Mouse (Mus musculus) neural tube, embryonic 13.5 days (tissue): ENCODE results near the gene Xrcc1. TPM values are rescaled to one million over a fixed set of nuclear protein-coding genes. Genes with fewer than 3 reads are reported as not detected.

ENCODE experiments used
- ATAC-seq: fragments of 200-750 bp; cut with Nextera tagmentation; 2 replicates; pipeline ENCODE4 v1.8.0; 2017; ENCODE audit warnings: low read depth, mild to moderate bottlenecking, moderate TSS enrichment, moderate library complexity
- H3K27ac ChIP-seq: fragments of 300-500 bp; sonication (generic); replicated peaks from 2 replicates; pipeline ENCODE4 v1.5.1; 2015; ENCODE audit warnings: moderate library complexity, mild to moderate bottlenecking, inconsistent platforms
- H3K27me3 ChIP-seq: fragments of 300-500 bp; sonication (generic); 2 replicates; pipeline ENCODE4 v1.6.1; 2015; ENCODE audit warnings: mild to moderate bottlenecking, inconsistent platforms
- H3K36me3 ChIP-seq: fragments of 300-500 bp; sonication (generic); 2 replicates; pipeline ENCODE4 v1.6.1; 2015; ENCODE audit warnings: mild to moderate bottlenecking, inconsistent platforms
- H3K4me1 ChIP-seq: fragments of 300-500 bp; sonication (generic); replicated peaks from 2 replicates; pipeline ENCODE4 v1.6.1; 2015; ENCODE audit warnings: inconsistent platforms
- H3K4me2 ChIP-seq: fragments of 300-500 bp; sonication (generic); 2 replicates; pipeline ENCODE4 v1.6.1; 2015; ENCODE audit warnings: inconsistent platforms, mild to moderate bottlenecking, moderate library complexity
- H3K4me3 ChIP-seq: fragments of 300-500 bp; sonication (generic); 2 replicates; pipeline ENCODE4 v1.5.1; 2015; ENCODE audit warnings: mild to moderate bottlenecking, inconsistent platforms
- H3K9ac ChIP-seq: fragments of 300-500 bp; sonication (generic); 2 replicates; pipeline ENCODE4 v1.6.1; 2015; ENCODE audit warnings: moderate library complexity, mild to moderate bottlenecking, inconsistent platforms
- H3K9me3 ChIP-seq: fragments of 300-500 bp; sonication (generic); 2 replicates; pipeline ENCODE4 v1.6.1; 2016; ENCODE audit warnings: inconsistent platforms
- WGBS: fragments of 180-500 bp; shearing (Covaris S2); methylation state at CpG from one replicate; pipeline ENCODE4 v1.1.7; 2015; 5-methylcytosine and 5-hydroxymethylcytosine counted together
- polyA plus RNA-seq: library from polyadenylated mRNA; unstranded; fragments of >200 nt; fragmentation: Nextera tagmentation; extraction: Ambion mirVana; gene quantifications from 2 replicates; pipeline ENCODE4 v1.2.1, GENCODE M21; 2015

Xrcc1 gene
- polyA plus RNA-seq, 1 experiment from 2014 or later: 66.3 TPM

DNA sequence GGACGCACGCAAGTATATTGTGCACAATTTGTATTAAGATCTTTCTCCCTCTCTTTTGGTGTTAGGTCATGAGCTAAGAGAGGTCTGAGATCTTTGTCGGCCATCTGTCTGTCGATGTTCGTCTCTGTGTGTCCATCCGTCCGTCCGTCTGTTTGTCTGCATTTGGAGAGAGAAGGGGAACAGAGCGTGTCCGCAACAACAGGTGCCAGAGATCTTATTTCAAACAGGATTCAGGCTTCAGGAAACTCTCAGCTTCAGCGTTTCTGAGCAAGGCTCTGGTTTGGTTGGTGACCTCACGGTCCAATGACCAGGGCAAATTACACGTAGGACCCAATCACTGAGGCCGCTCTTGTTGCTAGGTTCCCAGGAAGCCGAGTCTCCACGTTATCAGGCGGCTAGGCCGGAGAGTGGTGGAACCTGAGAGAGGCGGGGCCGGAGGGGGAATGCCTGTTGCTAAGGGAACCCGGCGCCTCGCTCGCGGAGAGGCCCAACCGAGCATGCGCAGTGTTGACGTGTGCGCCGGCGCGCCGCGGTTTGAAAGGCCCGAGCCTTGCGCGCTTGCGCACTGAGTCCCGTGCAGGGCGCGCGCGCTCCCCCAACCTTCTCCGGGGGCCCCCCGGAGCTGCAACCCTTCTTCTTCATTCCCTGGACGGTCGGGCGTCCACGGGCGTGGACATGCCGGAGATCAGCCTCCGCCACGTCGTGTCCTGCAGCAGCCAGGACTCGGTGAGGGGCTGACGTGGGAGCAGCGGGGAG lies 723 bp downstream of the Xrcc1 start:
- Histone ChIP-seq H3K4me1 (peaks cover 15% of the 10 kb centered on the region), H3K4me3 (peak overlapping the region; percentile 84), H3K27me3 (no peaks in the 10 kb centered on the region), H3K9me3 (no peaks in the 10 kb centered on the region), H3K27ac (peak overlapping the region; percentile 64), H3K36me3 (peaks cover 31% of the 10 kb centered on the region), H3K9ac (peak overlapping the region; percentile 89), H3K4me2 (peak overlapping the region; percentile 69)
- peak; percentile 97 for ATAC-seq
- WGBS: 1% methylated on average over 57 of the region's 57 CpGs

DNA sequence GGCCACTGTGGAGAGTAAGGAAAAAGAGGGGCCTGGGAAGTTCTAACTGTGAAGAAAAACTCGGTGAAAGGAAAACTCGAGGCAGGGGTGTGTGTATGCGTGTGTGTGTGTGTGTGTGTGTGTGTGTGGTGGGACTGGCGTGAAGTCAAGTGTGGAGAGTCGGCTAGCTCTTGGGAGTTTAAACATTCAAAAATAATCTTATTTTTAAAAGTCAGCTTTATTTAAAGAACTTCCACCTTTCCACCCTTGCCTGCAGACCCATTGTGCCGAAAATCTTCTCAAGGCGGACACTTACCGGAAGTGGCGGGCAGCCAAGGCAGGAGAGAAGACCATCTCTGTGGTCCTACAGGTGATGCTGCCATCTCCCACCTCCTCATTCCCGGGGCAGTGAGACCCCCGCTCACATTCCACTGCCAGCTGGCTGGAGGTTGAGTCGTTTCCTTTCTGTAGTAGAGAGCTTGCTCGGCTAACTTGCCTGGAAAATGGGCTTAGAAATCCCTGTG lies 1.5 kb downstream of the Xrcc1 start:
- H3K27ac ChIP-seq: peak overlapping the region; percentile 64
- peak overlapping the region; percentile 89 for H3K9ac ChIP-seq
- peak overlapping the region; percentile 69 for H3K4me2 ChIP-seq
- peak overlapping the region; percentile 84 for H3K4me3 ChIP-seq
- no peaks in the 10 kb centered on the region for H3K9me3 ChIP-seq
- 34% methylated on average over 13 of the region's 13 CpGs for WGBS
- peak; percentile 30; the same call in 1 of the 2 replicates for ATAC-seq
- H3K27me3 ChIP-seq: no peaks in the 10 kb centered on the region
- H3K4me1 ChIP-seq: peaks cover 15% of the 10 kb centered on the region
- peaks cover 38% of the 10 kb centered on the region for H3K36me3 ChIP-seq

DNA sequence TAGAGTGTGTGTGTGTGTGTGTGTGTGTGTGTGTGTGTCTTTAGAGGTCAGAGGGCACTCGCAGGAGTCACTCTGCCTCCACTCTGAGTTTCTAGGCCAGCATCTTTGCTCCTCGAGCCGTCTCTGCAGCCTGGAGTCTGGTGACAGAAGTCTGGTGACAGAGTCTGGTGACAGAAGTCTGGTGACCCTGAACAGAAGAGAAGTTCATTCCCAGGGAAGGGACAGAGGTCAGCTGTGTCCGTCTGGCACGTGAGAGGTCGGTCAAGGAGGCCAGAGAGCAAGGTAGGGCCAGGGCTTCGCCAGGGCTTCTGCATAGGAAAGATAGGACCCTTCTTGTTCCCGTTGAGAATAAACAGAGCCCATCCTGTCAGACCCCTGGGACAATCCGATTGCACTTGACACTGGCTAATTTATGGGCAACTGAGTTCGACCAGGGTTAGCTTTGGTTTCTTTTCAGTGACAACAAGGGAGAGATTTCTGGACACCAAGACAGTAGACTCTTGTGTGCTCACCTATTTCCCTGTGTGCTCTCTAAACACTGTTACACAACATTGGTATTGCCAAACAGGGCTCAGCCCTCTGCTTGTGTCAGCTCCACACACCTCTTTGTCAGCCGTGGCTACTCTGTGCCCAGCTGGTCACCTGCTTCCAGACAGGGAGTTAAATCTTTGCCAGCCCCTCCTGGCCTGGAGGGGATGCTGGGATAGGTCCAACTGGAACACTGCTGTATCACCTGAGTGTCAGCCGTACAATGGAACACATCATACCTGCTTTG lies 6.1 kb downstream of the Xrcc1 start:
- Histone ChIP-seq H3K9me3 (no peaks in the 10 kb centered on the region), H3K36me3 (peaks cover 65% of the 10 kb centered on the region), H3K4me2 (no peak overlapping the region), H3K4me3 (no peak overlapping the region), H3K4me1 (peaks cover 9% of the 10 kb centered on the region), H3K27me3 (no peaks in the 10 kb centered on the region), H3K27ac (no peak overlapping the region), H3K9ac (no peak overlapping the region)
- ATAC-seq: no peak
- 80% methylated on average over 12 of the region's 12 CpGs for WGBS

DNA sequence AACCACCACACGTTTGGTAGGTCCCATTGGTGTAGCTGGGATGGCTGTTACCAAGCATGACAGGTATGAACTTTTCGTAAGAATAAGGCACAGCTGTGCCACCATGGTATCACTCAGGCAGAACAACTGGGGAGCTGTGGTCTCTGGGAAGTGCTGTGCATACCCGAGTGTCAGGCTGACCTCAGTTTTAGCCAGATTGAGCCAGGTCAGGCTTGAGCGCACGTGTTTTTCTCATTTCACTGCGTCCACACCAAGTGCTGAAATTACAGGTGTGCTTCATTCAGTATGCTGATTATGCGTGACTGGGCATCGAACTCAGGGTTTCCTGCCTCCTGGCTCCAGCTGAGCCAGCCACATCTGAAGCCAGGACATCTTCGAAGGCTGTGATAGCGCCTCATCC lies 9.7 kb downstream of the Xrcc1 start:
- WGBS: 92% methylated on average over 10 of the region's 10 CpGs
- no peak for ATAC-seq
- H3K4me1 ChIP-seq: no peaks in the 10 kb centered on the region
- H3K4me3 ChIP-seq: no peak overlapping the region
- no peaks in the 10 kb centered on the region for H3K9me3 ChIP-seq
- no peaks in the 10 kb centered on the region for H3K27me3 ChIP-seq
- peaks cover 55% of the 10 kb centered on the region for H3K36me3 ChIP-seq
- H3K27ac ChIP-seq: no peak overlapping the region
- H3K4me2 ChIP-seq: no peak overlapping the region
- H3K9ac ChIP-seq: no peak overlapping the region

DNA sequence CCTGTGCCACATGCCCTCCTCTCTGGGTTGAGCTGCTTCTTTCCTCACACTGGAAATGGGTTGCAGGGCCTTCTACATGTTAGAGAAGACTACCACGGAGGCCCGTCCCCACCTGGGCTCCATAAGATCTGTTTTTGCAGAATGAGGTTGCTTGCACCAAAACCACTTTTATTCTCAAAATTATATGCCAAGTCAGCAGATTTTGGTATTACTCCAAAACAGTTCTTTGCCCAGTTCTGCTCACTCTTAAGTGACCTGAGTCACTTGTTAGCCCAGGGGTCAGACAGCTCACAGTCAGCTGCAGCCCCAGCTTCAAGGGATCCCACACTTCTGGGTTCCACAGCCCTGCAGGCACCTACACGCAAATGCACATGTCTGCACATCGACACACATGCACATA lies 15.4 kb downstream of the Xrcc1 start:
- Histone ChIP-seq H3K4me2 (no peak overlapping the region), H3K36me3 (peaks cover 41% of the 10 kb centered on the region), H3K4me1 (no peaks in the 10 kb centered on the region), H3K4me3 (no peak overlapping the region), H3K9me3 (no peaks in the 10 kb centered on the region), H3K27me3 (no peaks in the 10 kb centered on the region), H3K27ac (no peak overlapping the region), H3K9ac (no peak overlapping the region)
- 93% methylated on average over 4 of the region's 4 CpGs for WGBS
- ATAC-seq: no peak

DNA sequence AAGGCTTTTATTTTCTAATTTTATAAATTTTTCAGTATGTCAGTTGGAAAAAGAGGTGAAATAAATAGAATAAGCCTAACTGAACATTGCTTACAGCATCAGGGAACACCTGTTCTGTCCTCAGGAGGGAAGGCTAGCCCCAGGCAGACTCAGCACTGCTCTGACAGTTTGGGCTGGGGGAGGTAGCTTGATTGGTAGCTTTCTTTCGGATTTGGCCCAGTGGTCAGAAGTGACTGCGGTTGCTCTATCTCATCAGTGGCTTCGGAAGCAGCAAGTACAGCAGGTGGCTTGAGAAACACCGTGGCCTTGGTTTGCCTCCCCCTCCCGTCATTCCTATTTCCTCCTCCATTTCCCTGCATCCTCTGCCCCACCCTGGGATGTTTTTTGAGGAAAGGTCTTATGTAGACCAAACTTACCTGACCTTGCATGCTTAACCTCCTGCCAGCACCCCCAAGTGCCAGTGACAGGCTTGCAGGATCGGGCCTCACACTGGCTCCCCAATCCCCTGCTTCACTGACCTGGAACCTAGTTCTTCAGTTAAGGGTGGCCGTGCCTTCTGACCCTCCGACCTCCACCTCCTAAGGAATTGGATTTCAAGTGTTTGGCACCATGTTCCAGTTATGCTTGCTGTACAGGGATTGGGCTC lies 17.2 kb downstream of the Xrcc1 start:
- H3K27me3 ChIP-seq: no peaks in the 10 kb centered on the region
- H3K4me1 ChIP-seq: no peaks in the 10 kb centered on the region
- H3K27ac ChIP-seq: no peak overlapping the region
- H3K9me3 ChIP-seq: no peaks in the 10 kb centered on the region
- H3K4me2 ChIP-seq: no peak overlapping the region
- no peak for ATAC-seq
- H3K9ac ChIP-seq: no peak overlapping the region
- 92% methylated on average over 8 of the region's 8 CpGs for whole genome bisulfite sequencing
- H3K4me3 ChIP-seq: no peak overlapping the region
- H3K36me3 ChIP-seq: peaks cover 56% of the 10 kb centered on the region

DNA sequence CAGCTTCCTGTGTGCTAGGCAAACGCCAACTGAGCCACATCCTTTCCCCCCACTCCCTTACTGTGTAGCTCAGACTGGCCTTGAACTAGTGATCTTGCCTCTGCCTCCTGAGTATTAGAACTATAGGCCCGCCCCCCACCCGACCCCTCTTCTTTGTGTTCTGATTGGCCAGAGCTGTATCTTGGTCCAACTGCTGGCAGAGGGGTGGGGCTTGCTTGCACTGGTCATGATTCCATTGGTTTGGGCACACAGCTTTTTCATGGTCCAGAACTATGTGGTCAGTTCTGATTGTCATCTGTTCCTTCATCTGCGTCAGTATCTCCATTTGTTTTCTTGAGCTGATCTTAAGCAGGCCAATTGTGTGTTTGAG lies 17.7 kb downstream of the Xrcc1 start:
- H3K27me3 ChIP-seq: no peaks in the 10 kb centered on the region
- H3K36me3 ChIP-seq: peaks cover 61% of the 10 kb centered on the region
- no peaks in the 10 kb centered on the region for H3K4me1 ChIP-seq
- no peak overlapping the region for H3K9ac ChIP-seq
- no peak for ATAC-seq
- WGBS: 89% methylated on average over 4 of the region's 4 CpGs
- H3K27ac ChIP-seq: no peak overlapping the region
- no peaks in the 10 kb centered on the region for H3K9me3 ChIP-seq
- H3K4me2 ChIP-seq: no peak overlapping the region
- H3K4me3 ChIP-seq: no peak overlapping the region

DNA sequence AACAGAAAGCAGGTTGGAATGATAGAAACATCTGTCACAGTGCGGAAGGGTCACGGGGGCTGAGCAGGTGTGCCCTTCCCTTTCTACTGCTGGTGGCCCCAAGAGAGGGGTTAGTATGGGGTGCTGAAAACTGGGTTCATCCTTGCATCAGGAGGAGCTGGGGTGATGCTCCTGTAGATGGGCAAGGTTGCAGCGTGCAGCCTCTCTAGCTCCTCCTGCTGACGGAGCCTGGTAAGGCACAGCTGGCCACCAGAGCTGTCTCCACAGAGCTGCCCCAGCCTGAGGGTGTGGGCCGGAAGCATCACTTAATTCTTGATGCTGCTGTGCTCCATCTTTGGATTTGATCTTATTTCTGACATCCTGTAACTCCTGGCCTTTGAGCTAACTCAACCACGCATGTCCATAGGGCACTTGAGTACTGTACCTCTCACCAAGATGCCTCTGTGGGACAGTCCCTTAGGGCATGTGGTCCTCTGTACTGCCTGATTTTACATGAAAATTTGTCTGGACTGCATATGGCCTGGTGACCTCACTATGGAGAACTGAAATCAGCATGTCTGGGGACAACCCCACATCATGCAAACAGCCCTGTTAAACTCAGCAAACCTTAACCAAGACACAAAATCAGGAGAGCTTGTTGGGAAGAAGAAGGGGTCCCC lies 18.6 kb downstream of the Xrcc1 start:
- ATAC-seq: peak; percentile 37; the same call in 1 of the 2 replicates
- H3K27me3 ChIP-seq: no peaks in the 10 kb centered on the region
- H3K4me1 ChIP-seq: no peaks in the 10 kb centered on the region

DNA sequence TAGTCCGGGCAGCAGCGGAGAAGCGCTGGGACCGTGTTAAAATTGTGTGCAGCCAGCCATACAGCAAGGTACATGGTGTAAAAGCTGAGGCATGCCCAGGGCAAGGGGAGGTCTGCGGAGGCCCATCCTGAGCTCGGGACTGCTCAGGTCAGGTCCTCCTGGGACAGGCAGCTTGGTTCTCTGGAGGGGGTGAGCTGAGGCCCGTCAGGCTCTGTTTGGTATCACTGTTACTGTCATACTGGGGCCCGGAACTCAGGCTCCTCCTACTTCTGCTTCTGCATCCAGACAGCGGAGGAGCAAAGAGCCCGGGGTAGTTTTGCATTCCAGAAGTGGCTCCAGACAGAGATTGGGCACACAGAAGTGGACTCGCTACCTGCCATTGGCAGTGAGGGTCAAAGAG lies 19.5 kb downstream of the Xrcc1 start:
- Histone ChIP-seq H3K27me3 (no peaks in the 10 kb centered on the region), H3K4me3 (no peak overlapping the region), H3K4me2 (no peak overlapping the region), H3K9me3 (no peaks in the 10 kb centered on the region), H3K9ac (no peak overlapping the region), H3K36me3 (peaks cover 66% of the 10 kb centered on the region), H3K4me1 (no peaks in the 10 kb centered on the region), H3K27ac (no peak overlapping the region)
- no peak for ATAC-seq
- WGBS: 97% methylated on average over 11 of the region's 11 CpGs

More for the DNA sequence above, 18.6 kb downstream of the Xrcc1 start:
- H3K36me3 ChIP-seq: peaks cover 66% of the 10 kb centered on the region
- H3K27ac ChIP-seq: no peak overlapping the region
- H3K9ac ChIP-seq: no peak overlapping the region
- no peak overlapping the region for H3K4me2 ChIP-seq
- WGBS: 59% methylated on average over 6 of the region's 6 CpGs
- no peak overlapping the region for H3K4me3 ChIP-seq
- H3K9me3 ChIP-seq: no peaks in the 10 kb centered on the region

DNA sequence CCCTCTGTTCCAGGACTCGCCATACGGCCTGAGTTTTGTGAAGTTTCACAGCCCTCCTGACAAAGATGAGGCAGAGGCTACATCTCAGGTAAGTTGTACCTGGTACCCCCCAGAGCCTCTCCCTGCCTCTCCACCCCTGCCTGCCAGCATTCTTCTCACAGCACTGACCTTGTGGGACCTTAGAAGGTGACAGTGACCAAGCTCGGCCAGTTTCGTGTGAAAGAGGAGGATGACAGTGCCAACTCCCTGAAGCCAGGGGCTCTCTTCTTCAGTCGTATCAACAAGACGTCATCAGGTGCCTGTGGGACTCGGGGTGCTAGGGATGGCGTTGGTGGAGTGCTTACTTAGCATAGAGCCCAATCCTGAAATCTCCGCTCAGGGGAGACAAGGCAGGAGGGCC lies 20.1 kb downstream of the Xrcc1 start:
- H3K9ac ChIP-seq: no peak overlapping the region
- H3K4me3 ChIP-seq: no peak overlapping the region
- H3K36me3 ChIP-seq: peaks cover 66% of the 10 kb centered on the region
- H3K4me1 ChIP-seq: no peaks in the 10 kb centered on the region
- WGBS: 93% methylated on average over 9 of the region's 9 CpGs
- no peaks in the 10 kb centered on the region for H3K27me3 ChIP-seq
- no peak overlapping the region for H3K27ac ChIP-seq
- H3K4me2 ChIP-seq: no peak overlapping the region
- H3K9me3 ChIP-seq: no peaks in the 10 kb centered on the region
- no peak for ATAC-seq

DNA sequence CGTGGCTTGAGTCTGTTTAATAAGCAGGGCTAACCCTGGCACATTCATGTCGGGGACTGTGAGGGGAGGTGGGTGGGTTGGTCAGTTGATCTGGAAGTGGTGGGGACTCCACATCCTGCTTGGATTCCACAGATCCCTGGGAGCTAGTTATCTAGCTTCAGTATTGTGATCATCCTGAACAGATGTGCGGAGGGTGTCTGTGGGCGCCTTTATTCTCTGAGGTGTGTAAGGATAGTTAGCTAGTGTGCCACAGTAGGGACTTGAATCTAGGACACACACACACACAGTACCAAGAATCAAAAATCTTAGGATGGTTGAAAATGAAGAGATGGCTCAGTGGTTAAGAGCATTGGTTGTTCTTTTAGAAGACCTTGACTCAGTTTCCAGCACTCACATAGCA lies 22.4 kb downstream of the Xrcc1 start:
- Histone ChIP-seq H3K9ac (no peak overlapping the region), H3K27me3 (no peaks in the 10 kb centered on the region), H3K27ac (no peak overlapping the region), H3K4me3 (no peak overlapping the region), H3K4me1 (no peaks in the 10 kb centered on the region), H3K36me3 (peaks cover 69% of the 10 kb centered on the region), H3K4me2 (no peak overlapping the region), H3K9me3 (no peaks in the 10 kb centered on the region)
- ATAC-seq: no peak
- WGBS: 93% methylated on average over 4 of the region's 4 CpGs

DNA sequence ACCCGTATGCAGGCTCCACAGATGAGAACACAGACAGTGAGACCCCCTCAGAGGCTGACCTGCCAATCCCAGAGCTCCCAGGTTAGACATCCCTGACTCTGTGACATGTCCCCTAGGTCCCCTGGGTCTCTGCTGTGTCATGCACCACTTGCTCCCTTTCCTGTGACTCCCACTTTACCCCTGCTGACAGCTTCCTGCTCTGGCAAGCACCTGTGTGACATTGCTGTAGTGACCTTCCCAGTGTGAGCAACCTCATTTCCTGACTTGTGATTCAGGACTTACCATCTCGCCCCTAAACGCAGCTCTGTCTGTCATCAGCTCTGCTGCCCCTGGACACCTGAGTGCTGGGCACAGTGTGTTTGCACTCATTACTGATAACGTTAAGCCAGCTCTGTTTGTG lies 25.0 kb downstream of the Xrcc1 start:
- Histone ChIP-seq H3K4me1 (no peaks in the 10 kb centered on the region), H3K27ac (no peak overlapping the region), H3K27me3 (no peaks in the 10 kb centered on the region), H3K36me3 (peaks cover 60% of the 10 kb centered on the region), H3K4me3 (no peak overlapping the region), H3K4me2 (no peak overlapping the region), H3K9ac (no peak overlapping the region), H3K9me3 (no peaks in the 10 kb centered on the region)
- WGBS: 90% methylated on average over 4 of the region's 4 CpGs
- ATAC-seq: no peak
